Mouse (Mus musculus) liver, postnatal 0 days (tissue): ENCODE data around the gene Slc51a.

Experiments
- CTCF ChIP-seq: sonication (generic); IDR thresholded peaks from 2 replicates; pipeline ENCODE4 v1.5.1; 2016; ENCODE audit warnings: antibody characterized with exemption, low read depth
- EP300 ChIP-seq: IDR thresholded peaks from 2 replicates; pipeline ENCODE4 v1.6.1; 2016; ENCODE audit warnings: antibody characterized with exemption, low read depth, mild to moderate bottlenecking

DNA sequence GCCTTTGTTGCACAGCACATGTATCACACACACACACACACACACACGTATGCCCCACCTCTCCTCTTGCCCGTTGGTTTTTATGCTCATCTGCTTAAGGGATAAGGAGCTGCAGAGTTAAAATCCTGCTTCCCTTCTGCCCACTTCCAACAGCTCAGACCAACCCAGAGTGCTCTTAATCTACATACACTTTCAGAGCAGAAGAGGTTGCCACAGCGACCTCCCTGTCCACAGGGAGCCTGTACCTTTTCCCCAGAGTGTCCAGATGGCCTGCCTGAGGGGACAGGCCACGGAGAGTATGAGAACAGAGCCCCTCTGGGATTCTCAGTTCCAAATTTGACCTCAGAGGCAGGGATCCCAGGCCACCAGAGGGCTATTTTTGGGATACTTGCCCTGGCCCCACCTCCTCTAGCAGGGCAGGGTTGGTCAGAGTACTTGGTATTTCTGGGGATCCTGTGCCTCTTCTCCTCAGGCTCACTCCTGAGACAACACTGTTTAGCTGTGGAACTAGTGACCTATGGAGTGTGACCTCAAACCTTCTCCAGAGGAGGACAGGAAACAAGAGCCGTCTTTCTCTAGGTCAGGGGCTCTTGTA, 47.6 kb upstream of the Slc51a start:
- TF ChIP-seq CTCF (no peak), EP300 (no peak)
